9 mouse cellular contexts compared by ENCODE assay signal in genomic region chr9:41889568-41890272, GRCm38 (mm10).
DNase-seq lines count a peak whose midpoint lies in the region; ATAC-seq and TF ChIP-seq lines count a peak whose summit lies in the region.
"Had no signal": no experiment of that assay in that cellular context is flagged by ENCODE, and none has a peak within 500 bp of the region (broad histone marks: within the 10 kb centered on the region; RNA-seq: fewer than 3 reads in every experiment).

No protein-coding gene starts in this region.

- H3K9me3 ChIP-seq in limb, embryonic 14.5 days (ENCODE audit: control insufficient read depth, low read length), result no peaks in the 10 kb centered on the region
- H3K9me3 ChIP-seq in stomach, embryonic 16.5 days (replicated peaks; ENCODE audit: control insufficient read depth, low read length), result no peaks in the 10 kb centered on the region

- no peak for TF ChIP-seq POLR2A in limb, embryonic 14.5 days (IDR thresholded peaks at IDR 0.05; ENCODE audit: borderline replicate concordance, extremely low read depth, insufficient read depth, insufficient read length)

- H3K4me3 ChIP-seq in limb, embryonic 14.5 days (replicated peaks; ENCODE audit: low read length), result peak overlapping the region; percentile 33
- peak overlapping the region; percentile 43 for H3K4me3 ChIP-seq in stomach, embryonic 16.5 days (replicated peaks; ENCODE audit: low read length)
- H3K4me3 ChIP-seq: myocyte had no signal

- peak; percentile 30 for DNase-seq in gastrocnemius, postnatal 10 days
- DNase-seq in gastrocnemius, adult 18-20 months (ENCODE audit: low spot score), result no peak
- peak; percentile 10 for DNase-seq in right cerebral cortex, postnatal 14 days
- DNase-seq in right cerebral cortex, postnatal 36 days (ENCODE audit: low spot score in 2 of 2), result no peak
- peak; percentile 88 for DNase-seq in limb, embryonic 14.5 days (ENCODE audit: low spot score)
- DNase-seq in cerebellum, adult 18-20 months, result no peak

- H3K9ac ChIP-seq in limb, embryonic 14.5 days (ENCODE audit: low read depth, low read length, severe bottlenecking), result peak overlapping the region; percentile 57; the same call in 1 of the 2 replicates
- peak overlapping the region; percentile 73 for H3K9ac ChIP-seq in stomach, embryonic 16.5 days (ENCODE audit: low read length)

- peak overlapping the region; percentile 63 for H3K4me2 ChIP-seq in limb, embryonic 14.5 days (replicated peaks; ENCODE audit: low read depth, low read length, severe bottlenecking)
- peak overlapping the region; percentile 77 for H3K4me2 ChIP-seq in stomach, embryonic 16.5 days (ENCODE audit: low read depth, low read length)

- no peaks in the 10 kb centered on the region for H3K27me3 ChIP-seq in limb, embryonic 14.5 days (ENCODE audit: control insufficient read depth, insufficient read depth, low read length)
- no peaks in the 10 kb centered on the region for H3K27me3 ChIP-seq in stomach, embryonic 16.5 days (ENCODE audit: control insufficient read depth, insufficient read depth, low read length)

- 33% methylated on average over 12 of the region's 12 CpGs for WGBS in limb, embryonic 14.5 days
- 32% methylated on average over 12 of the region's 12 CpGs for WGBS in stomach, embryonic 16.5 days

- ATAC-seq in limb, embryonic 14.5 days (ENCODE audit: low FRiP score, low read depth), result peak; percentile 54
- ATAC-seq in stomach, embryonic 16.5 days (ENCODE audit: insufficient read depth, low FRiP score), result peak; percentile 68
- ATAC-seq in activated CD4-positive, CD25-positive, alpha-beta regulatory T cell, adult 4 months, result no peak

- no peaks in the 10 kb centered on the region for H3K36me3 ChIP-seq in limb, embryonic 14.5 days (ENCODE audit: control insufficient read depth, insufficient read depth, low read length)
- H3K36me3 ChIP-seq in stomach, embryonic 16.5 days (ENCODE audit: control insufficient read depth, insufficient read depth, low read length), result no peaks in the 10 kb centered on the region

- H3K27ac ChIP-seq in limb, embryonic 14.5 days (replicated peaks; ENCODE audit: low read depth, low read length), result peak overlapping the region; percentile 97
- peak overlapping the region; percentile 96 for H3K27ac ChIP-seq in stomach, embryonic 16.5 days (ENCODE audit: low read length)

- peaks cover 33% of the 10 kb centered on the region for H3K4me1 ChIP-seq in limb, embryonic 14.5 days (ENCODE audit: control insufficient read depth, insufficient read depth, low read length)
- peaks cover 25% of the 10 kb centered on the region for H3K4me1 ChIP-seq in stomach, embryonic 16.5 days (ENCODE audit: control insufficient read depth, insufficient read depth, low read length)

Comparison
In these comparisons a context has a peak if more than half of its experiments do, and no peak if none do; other contexts are left out.
1. DNase-seq: peak in gastrocnemius, postnatal 10 days (single experiment), right cerebral cortex, postnatal 14 days (single experiment) and limb, embryonic 14.5 days (single experiment); none in gastrocnemius, adult 18-20 months (single experiment), right cerebral cortex, postnatal 36 days (0 of 2) and cerebellum, adult 18-20 months (0 of 2).